Mouse (Mus musculus) embryonic fibroblast, embryonic 13.5 days (primary cell): ENCODE results near the gene Serbp1.

Source experiments
- CTCF ChIP-seq: IDR thresholded peaks from 2 replicates; pipeline ENCODE4 v1.5.1; 2011; ENCODE audit warnings: mild to moderate bottlenecking, control low read depth, low read length, moderate library complexity, borderline replicate concordance; ENCODE audit not compliant: insufficient read depth
- POLR2A ChIP-seq: IDR thresholded peaks from 2 replicates; pipeline ENCODE4 v1.6.1; 2011; ENCODE audit warnings: low read depth, mild to moderate bottlenecking, control low read depth, low read length, moderate library complexity

DNA sequence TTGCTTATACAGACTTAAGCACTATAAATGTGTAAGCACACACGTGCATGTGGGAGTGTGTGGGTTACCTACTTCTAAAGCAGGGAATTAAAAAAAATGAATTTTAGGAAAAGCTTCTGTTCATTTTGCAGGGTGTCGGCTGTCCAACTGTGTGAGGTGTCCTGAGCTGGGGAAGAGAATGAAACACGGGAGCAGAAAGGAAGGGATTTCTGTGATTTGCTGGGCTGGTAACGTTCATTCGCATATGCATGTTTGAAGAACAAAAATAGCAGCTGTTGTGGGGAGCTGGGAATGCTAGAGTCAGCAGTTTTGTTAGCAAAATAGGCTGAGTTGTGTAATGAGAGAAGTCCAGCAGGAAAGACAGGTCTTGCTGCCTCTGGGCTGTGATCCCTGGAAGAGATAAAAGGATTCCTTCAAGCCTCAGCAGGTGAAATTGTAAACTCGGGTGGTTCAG lies 62.8 kb downstream of the Serbp1 start:
- TF ChIP-seq CTCF (no peak), POLR2A (no peak)
